Mouse (Mus musculus) thymus, postnatal 4 days (tissue): ENCODE measurements around the gene Zfp850.
"Not testable (repeated sequence)": the region's sequence is repeated elsewhere in the genome, so short reads cannot be mapped to it uniquely, and the experiment has no call there.

Source experiments
- DNase-seq: peaks from one replicate; pipeline ENCODE4 v3.0.0; 2021

The Zfp850 gene

GRCm38 (mm10) chr7:28013549-28014444 is at the start of gene Zfp850:
Zfp850 (minus strand) TSS chr7:28014115.
- peak; percentile 85 for DNase-seq

- no peak for DNase-seq
Observed at GRCm38 (mm10) chr7:28059972-28060371, 46.1 kb upstream of the Zfp850 start.

- DNase-seq: no peak
Observed at GRCm38 (mm10) chr7:28053046-28053930, 39.4 kb upstream of the Zfp850 start.

GRCm38 (mm10) chr7:28050584-28050983 is 36.7 kb upstream of the Zfp850 start:
- peak; percentile 29 for DNase-seq

GRCm38 (mm10) chr7:28049476-28050409 is 35.8 kb upstream of the Zfp850 start, which contains the start of gene Psmc4:
Psmc4 (minus strand) TSS chr7:28050101.
- peak; percentile 99 for DNase-seq

- DNase-seq: no peak
Observed at GRCm38 (mm10) chr7:28044524-28044923, 30.6 kb upstream of the Zfp850 start.

GRCm38 (mm10) chr7:28014445-28014810 is 513 bp upstream of the Zfp850 start:
- no peak for DNase-seq

GRCm38 (mm10) chr7:28010271-28010670 is 3.6 kb downstream of the Zfp850 start:
- no peak for DNase-seq

- DNase-seq: no peak
Observed at GRCm38 (mm10) chr7:27982197-27982596, 31.7 kb downstream of the Zfp850 start.

GRCm38 (mm10) chr7:27978683-27979528 is 35.0 kb downstream of the Zfp850 start, which contains the start of gene Zfp780b:
Zfp780b (minus strand) TSS chr7:27979171.
- DNase-seq: peak; percentile 86

GRCm38 (mm10) chr7:27949451-27949850 is 64.5 kb downstream of the Zfp850 start:
- DNase-seq: not testable (repeated sequence)

- peak; percentile 53 for DNase-seq
Observed at GRCm38 (mm10) chr7:27941869-27942268, 72.0 kb downstream of the Zfp850 start.
